Mouse (Mus musculus) midbrain, postnatal 0 days (tissue): ENCODE measurements around the gene Cd47. TPM values are rescaled to one million over a fixed set of nuclear protein-coding genes. Genes with fewer than 3 reads are reported as not detected.

Source experiments
- ATAC-seq: fragments of 200-750 bp; cut with Nextera tagmentation; 2 replicates; pipeline ENCODE4 v1.8.0; 2017; ENCODE audit warnings: moderate number of reproducible peaks, mild to moderate bottlenecking, moderate TSS enrichment, moderate library complexity; ENCODE audit not compliant: low FRiP score
- DNase-seq: peaks from one replicate; pipeline ENCODE4 v3.0.0-alpha.2; 2015; ENCODE audit warnings: low spot score
- H3K27ac ChIP-seq: fragments of 300-500 bp; sonication (generic); 2 replicates; pipeline ENCODE4 v1.5.1; 2014; ENCODE audit warnings: low read depth, mild to moderate bottlenecking, low read length, mixed read lengths
- H3K27me3 ChIP-seq: fragments of 300-500 bp; sonication (generic); 2 replicates; pipeline ENCODE4 v1.6.1; 2014; ENCODE audit warnings: low read length, control low read depth, mixed read lengths; ENCODE audit not compliant: insufficient read depth
- H3K36me3 ChIP-seq: fragments of 300-500 bp; sonication (generic); 2 replicates; pipeline ENCODE4 v1.6.1; 2014; ENCODE audit warnings: low read length, control low read depth, mixed read lengths; ENCODE audit not compliant: insufficient read depth
- H3K4me1 ChIP-seq: fragments of 300-500 bp; sonication (generic); 2 replicates; pipeline ENCODE4 v1.6.1; 2014; ENCODE audit warnings: mild to moderate bottlenecking, control low read depth, antibody characterized with exemption, low read length, mixed read lengths; ENCODE audit not compliant: insufficient read depth
- H3K4me2 ChIP-seq: fragments of 300-500 bp; sonication (generic); 2 replicates; pipeline ENCODE4 v1.6.1; 2014; ENCODE audit warnings: low read depth, mild to moderate bottlenecking, low read length, mixed read lengths; ENCODE audit not compliant: poor library complexity, severe bottlenecking
- H3K4me3 ChIP-seq: fragments of 300-500 bp; sonication (generic); 2 replicates; pipeline ENCODE4 v1.5.1; 2014; ENCODE audit warnings: low read depth, mild to moderate bottlenecking, low read length, moderate library complexity
- H3K9ac ChIP-seq: fragments of 300-500 bp; sonication (generic); replicated peaks from 2 replicates; pipeline ENCODE4 v1.6.1; 2014; ENCODE audit warnings: mild to moderate bottlenecking, low read length, moderate library complexity, mixed read lengths; ENCODE audit not compliant: poor library complexity, severe bottlenecking
- H3K9me3 ChIP-seq: fragments of 300-500 bp; sonication (generic); 2 replicates; pipeline ENCODE4 v1.6.1; 2016; ENCODE audit warnings: low read length, control low read depth
- CTCF ChIP-seq: IDR thresholded peaks from 2 replicates; pipeline ENCODE4 v1.5.1; 2016; ENCODE audit warnings: antibody characterized with exemption, mild to moderate bottlenecking
- WGBS: fragments of 180-500 bp; shearing (Covaris S2); extraction: QIAGEN DNeasy Blood & Tissue Kit; methylation state at CpG from one replicate; pipeline ENCODE4 v1.1.7; 2014; 5-methylcytosine and 5-hydroxymethylcytosine counted together
- polyA plus RNA-seq: library from polyadenylated mRNA; unstranded; fragments of >200 nt; fragmentation: Nextera tagmentation; extraction: Ambion mirVana; gene quantifications from 2 replicates; pipeline ENCODE4 v1.2.1, GENCODE M21; 2015
- total RNA-seq: library from RNA; depleted of rRNA; stranded (reverse); fragments of >200 nt; gene quantifications from 2 replicates; pipeline ENCODE4 v1.2.3, GENCODE M21; 2014

Cd47 gene
- total and polyA plus RNA-seq, 2 experiments from 2014 or later: 30.5 to 185 TPM

DNA sequence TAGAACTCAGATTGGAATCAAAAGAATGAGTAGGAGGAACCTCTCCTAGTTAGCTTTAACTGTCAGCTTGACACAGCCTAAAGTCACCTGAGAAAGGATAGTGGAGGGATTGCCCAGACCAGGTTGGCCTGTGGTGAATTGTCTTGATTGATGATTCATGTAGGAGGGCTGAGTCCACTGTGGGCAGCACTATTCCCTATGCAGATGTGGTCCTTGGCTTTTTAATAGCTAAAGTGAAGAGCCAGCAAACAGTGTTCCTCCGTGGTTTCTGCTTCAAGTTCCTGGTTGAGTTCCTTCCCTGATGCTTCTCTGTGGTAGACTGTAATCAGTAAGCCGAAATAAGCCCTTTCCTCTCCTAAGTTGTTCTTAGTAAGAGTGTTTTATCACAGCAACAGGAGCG is 91.9 kb downstream of the Cd47 start:
- WGBS: 98% methylated on average over 3 of the region's 3 CpGs
- DNase-seq (no peak), ATAC-seq (no peak)
- Histone ChIP-seq H3K9me3 (no peaks in the 10 kb centered on the region), H3K9ac (no peak overlapping the region), H3K4me3 (no peak overlapping the region), H3K27ac (no peak overlapping the region), H3K4me2 (no peak overlapping the region), H3K4me1 (no peaks in the 10 kb centered on the region), H3K27me3 (no peaks in the 10 kb centered on the region), H3K36me3 (peaks cover 3% of the 10 kb centered on the region; the same call in 1 of the 2 replicates)
- no peak for TF ChIP-seq CTCF

- Histone ChIP-seq H3K4me1 (no peaks in the 10 kb centered on the region), H3K9ac (no peak overlapping the region), H3K4me2 (no peak overlapping the region), H3K27me3 (no peaks in the 10 kb centered on the region), H3K4me3 (no peak overlapping the region), H3K36me3 (peaks cover 3% of the 10 kb centered on the region; the same call in 1 of the 2 replicates), H3K9me3 (no peaks in the 10 kb centered on the region), H3K27ac (no peak overlapping the region)
- no peak for ATAC-seq
- 66% methylated on average over 2 of the region's 2 CpGs for WGBS
- no peak for DNase-seq
- TF ChIP-seq CTCF: peak; percentile 49
Measured at GRCm38 (mm10) chr16:49892945-49893344, 92.6 kb downstream of the Cd47 start.

GRCm38 (mm10) chr16:49894624-49895023 is 94.3 kb downstream of the Cd47 start:
- no peak for TF ChIP-seq CTCF
- H3K4me1 ChIP-seq: no peaks in the 10 kb centered on the region
- no peak for DNase-seq
- no peak overlapping the region for H3K9ac ChIP-seq
- ATAC-seq: no peak
- 63% methylated on average over 4 of the region's 4 CpGs for WGBS
- H3K4me3 ChIP-seq: no peak overlapping the region
- H3K27ac ChIP-seq: no peak overlapping the region
- no peaks in the 10 kb centered on the region for H3K9me3 ChIP-seq
- H3K4me2 ChIP-seq: no peak overlapping the region
- H3K27me3 ChIP-seq: no peaks in the 10 kb centered on the region
- peaks cover 6% of the 10 kb centered on the region; the same call in 1 of the 2 replicates for H3K36me3 ChIP-seq

GRCm38 (mm10) chr16:49896132-49896531 is 95.8 kb downstream of the Cd47 start:
- Histone ChIP-seq H3K4me2 (no peak overlapping the region), H3K9me3 (no peaks in the 10 kb centered on the region), H3K9ac (no peak overlapping the region), H3K4me3 (no peak overlapping the region), H3K4me1 (no peaks in the 10 kb centered on the region), H3K27me3 (no peaks in the 10 kb centered on the region), H3K36me3 (peaks cover 9% of the 10 kb centered on the region; the same call in 1 of the 2 replicates), H3K27ac (no peak overlapping the region)
- TF ChIP-seq CTCF: no peak
- 90% methylated on average over 8 of the region's 8 CpGs for WGBS
- no peak for ATAC-seq
- DNase-seq: no peak

- H3K27me3 ChIP-seq: no peaks in the 10 kb centered on the region
- no peak overlapping the region for H3K4me2 ChIP-seq
- peaks cover 11% of the 10 kb centered on the region; the same call in 1 of the 2 replicates for H3K36me3 ChIP-seq
- H3K9ac ChIP-seq: no peak overlapping the region
- TF ChIP-seq CTCF: no peak
- ATAC-seq (no peak), DNase-seq (no peak)
- no peak overlapping the region for H3K27ac ChIP-seq
- H3K4me3 ChIP-seq: no peak overlapping the region
- 0 out of 2 replicates have a peak, but pooled peaks cover 2% of the 10 kb centered on the region for H3K4me1 ChIP-seq
- H3K9me3 ChIP-seq: no peaks in the 10 kb centered on the region
Measured at GRCm38 (mm10) chr16:49901395-49901794, 101.1 kb downstream of the Cd47 start.

- Histone ChIP-seq H3K27me3 (no peaks in the 10 kb centered on the region), H3K4me3 (no peak overlapping the region), H3K9me3 (no peaks in the 10 kb centered on the region), H3K36me3 (peaks cover 11% of the 10 kb centered on the region; the same call in 1 of the 2 replicates), H3K27ac (no peak overlapping the region), H3K4me1 (0 out of 2 replicates have a peak, but pooled peaks cover 2% of the 10 kb centered on the region), H3K9ac (no peak overlapping the region), H3K4me2 (no peak overlapping the region)
- DNase-seq: no peak
- WGBS: 96% methylated on average over 5 of the region's 5 CpGs
- TF ChIP-seq CTCF: no peak
- no peak for ATAC-seq
Measured at GRCm38 (mm10) chr16:49902083-49902482, 101.8 kb downstream of the Cd47 start.
